Mouse (Mus musculus) subcutaneous adipose tissue, adult 2 months (tissue): ENCODE results near the gene Kif3c. TPM values are rescaled to one million over a fixed set of nuclear protein-coding genes. Genes with fewer than 3 reads are reported as not detected.

Experiments used
- polyA plus RNA-seq: library from polyadenylated mRNA; depleted of rRNA; stranded (reverse); fragments of >200 nt; gene quantifications from 2 replicates; pipeline ENCODE4 v1.2.3, GENCODE M21; 2012; ENCODE audit warnings: low replicate concordance; rRNA removed

Kif3c gene
- polyA plus RNA-seq = 6.4 and 11.3 TPM in 2 replicates

DNA sequence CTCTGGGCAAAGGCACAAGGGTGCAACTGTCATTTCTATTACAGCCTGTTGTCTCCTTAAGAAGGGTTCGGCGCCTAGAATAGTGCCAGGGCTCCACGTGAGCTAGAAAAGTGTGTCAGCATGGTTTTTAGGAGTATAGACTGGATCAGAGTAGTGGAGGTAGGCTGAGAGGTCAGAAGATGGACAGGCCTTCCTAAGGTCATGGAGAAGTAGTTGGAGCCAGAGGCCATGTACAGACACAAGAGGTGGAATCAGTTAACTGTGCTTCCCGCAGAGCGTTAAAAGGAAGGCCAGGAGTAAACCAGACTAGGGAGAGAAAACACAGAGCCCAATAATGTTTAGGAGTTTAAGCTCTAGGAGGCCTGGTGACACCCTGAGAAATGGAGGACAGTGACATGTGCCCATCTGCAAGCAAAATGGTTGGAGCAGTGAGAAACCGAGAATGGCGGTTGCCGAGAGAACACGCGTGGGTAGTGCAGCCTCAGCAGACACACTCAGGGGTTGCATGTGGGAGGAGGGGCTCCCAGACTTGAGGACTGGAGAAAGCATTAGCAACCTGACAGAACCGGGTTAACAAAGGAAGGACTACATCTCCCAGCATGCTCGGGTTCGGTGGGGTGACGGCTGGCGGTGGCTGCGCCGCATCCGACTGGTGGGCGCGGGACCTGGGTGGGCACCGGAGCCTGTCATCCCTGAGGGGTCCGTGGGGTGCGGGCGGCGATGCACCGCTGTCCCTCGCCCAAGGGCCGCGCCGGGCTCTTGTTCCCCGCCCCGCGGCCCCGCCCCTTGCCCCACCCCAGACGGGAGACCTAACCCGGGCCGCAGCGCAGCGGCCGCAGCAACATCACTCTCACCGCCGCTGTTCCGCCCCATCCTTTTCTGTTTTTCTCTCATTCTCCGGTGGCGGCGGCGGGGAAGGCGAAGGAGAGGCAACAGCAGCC, at the start of gene Kif3c:
Gene Kif3c, plus strand, starts transcription at position 625 of the 941 bp plus-strand sequence.

DNA sequence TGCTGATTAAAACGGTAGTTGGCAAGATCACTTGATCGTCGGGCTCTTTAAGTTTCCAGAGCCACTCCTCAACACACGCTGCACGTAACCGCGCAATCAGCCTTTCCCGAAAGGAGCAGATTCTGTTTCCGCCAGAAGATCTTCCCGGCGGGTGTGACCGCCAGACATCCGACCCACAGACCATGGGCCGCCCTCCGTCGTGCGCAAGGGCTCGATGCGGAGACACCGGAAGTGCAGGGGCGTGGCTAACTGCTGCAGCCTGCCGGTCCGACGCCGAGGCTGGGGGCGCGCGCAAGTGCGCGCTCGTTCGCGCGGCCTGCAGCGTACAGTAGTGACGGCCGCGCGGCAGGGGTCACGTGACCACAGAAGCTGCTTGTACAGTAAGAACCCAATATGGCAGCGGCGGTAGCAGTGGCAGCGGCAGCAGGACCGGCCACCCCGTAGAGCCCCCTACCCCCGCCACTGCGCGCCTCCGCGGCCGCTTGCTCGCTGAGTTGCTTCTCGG, 61.6 kb downstream of the Kif3c start, which contains the start of gene Asxl2:
Gene Asxl2, plus strand, starts transcription at position 328 of the 505 bp plus-strand sequence.

Other genes starting within 250 kb of the Kif3c start
- 37.1 and 41.2 TPM in 2 replicates for gene Rab10, start 55.2 kb upstream of the Kif3c start, polyA plus RNA-seq
- gene Asxl2, start 61.7 kb downstream of the Kif3c start, polyA plus RNA-seq = 6.5 and 11.7 TPM in 2 replicates
- gene Dtnb, start 207.2 kb downstream of the Kif3c start, polyA plus RNA-seq = 7.3 and 29.3 TPM in 2 replicates